Mouse (Mus musculus): ENCODE results near the gene Golga1.

DNA sequence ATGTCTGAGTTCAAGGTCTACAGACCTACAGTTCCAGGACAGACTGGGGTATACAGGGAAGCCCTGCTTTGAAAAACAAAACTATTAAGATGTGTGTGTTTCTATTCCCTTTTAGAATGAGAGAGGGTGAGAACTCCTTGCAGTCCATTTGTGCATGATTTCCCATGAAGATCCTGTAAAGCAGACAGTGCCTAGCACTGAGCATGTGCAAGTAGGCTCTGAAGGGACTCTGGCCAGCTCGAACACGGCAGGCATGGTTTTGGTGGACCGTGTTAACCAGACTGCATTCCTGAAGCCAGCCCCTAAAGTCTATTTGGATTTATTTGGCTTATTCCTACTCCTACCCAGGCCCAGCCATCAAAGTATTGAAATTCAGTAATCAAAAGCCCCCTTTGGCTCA lies 53.4 kb downstream of the Golga1 start:
- no peak for TF ChIP-seq POLR2A (IDR thresholded peaks at IDR 0.05; ENCODE audit: borderline replicate concordance, insufficient read depth, low read length)
- no peak for TF ChIP-seq CTCF (IDR thresholded peaks at IDR 0.05; ENCODE audit: borderline replicate concordance, insufficient read depth, low read depth, low read length)

All from cerebellum, adult 2 months (tissue).